Mouse (Mus musculus) CH12.LX (cell line): ENCODE results near the gene Zfp639. TPM values are rescaled to one million over a fixed set of nuclear protein-coding genes. Genes with fewer than 3 reads are reported as not detected.

ENCODE experiments used
- DNase-seq: peaks from one replicate; pipeline ENCODE4 v3.0.0-alpha.2; 2013; ENCODE audit errors: extremely low read depth
- H3K27ac ChIP-seq: 2 replicates; pipeline ENCODE4 v1.5.1; 2012; ENCODE audit warnings: low read depth, mild to moderate bottlenecking, control low read depth, moderate library complexity; ENCODE audit not compliant: insufficient read depth
- H3K27me3 ChIP-seq: replicated peaks from 2 replicates; pipeline ENCODE3; 2012; ENCODE audit warnings: inconsistent platforms
- H3K36me3 ChIP-seq, 2 experiments: replicated peaks in 1 of 2; 2 replicates each; pipeline versions ENCODE3 to v1.6.1; 2012; ENCODE audit warnings: inconsistent platforms in 1 of 2, low read length in 1 of 2, mild to moderate bottlenecking in 1 of 2, mixed read lengths in 1 of 2, moderate library complexity in 1 of 2; ENCODE audit not compliant: control insufficient read depth in 1 of 2, insufficient read depth in 1 of 2
- H3K4me1 ChIP-seq, 2 experiments: 2 replicates each; pipeline ENCODE4 v1.6.1; 2012; ENCODE audit warnings: inconsistent platforms in 1 of 2, moderate library complexity in 1 of 2; ENCODE audit not compliant: insufficient read depth in 2 of 2, control insufficient read depth in 1 of 2
- H3K4me2 ChIP-seq: 2 replicates; pipeline ENCODE4 v1.6.1; 2012; ENCODE audit warnings: low read depth, mild to moderate bottlenecking, control low read depth; ENCODE audit not compliant: poor library complexity, insufficient read depth, severe bottlenecking
- H3K4me3 ChIP-seq, 3 experiments: fragments of 150-350 bp in 1 of 3; sonication (generic) in 1 of 3; replicated peaks in 1 of 3; 2 replicates each; pipeline versions ENCODE3 to v1.5.1; 2011 to 2012; ENCODE audit warnings: low read depth in 2 of 3, low read length in 2 of 3, mild to moderate bottlenecking in 2 of 3, moderate library complexity in 2 of 3, control low read depth in 1 of 3, improper control_type of control experiment in 1 of 3, inconsistent platforms in 1 of 3, mixed read lengths in 1 of 3; ENCODE audit not compliant: poor library complexity in 1 of 3
- H3K79me2 ChIP-seq: replicated peaks from 2 replicates; pipeline ENCODE4 v1.6.1; 2012; ENCODE audit warnings: mild to moderate bottlenecking, moderate library complexity; ENCODE audit not compliant: control insufficient read depth, poor library complexity, insufficient read depth, severe bottlenecking; ENCODE audit errors: extremely low read depth
- H3K9ac ChIP-seq: 2 replicates; pipeline ENCODE4 v1.6.1; 2012; ENCODE audit warnings: low read depth, mild to moderate bottlenecking, control low read depth, moderate library complexity; ENCODE audit not compliant: insufficient read depth
- H3K9me3 ChIP-seq: replicated peaks from 2 replicates; pipeline ENCODE3; 2012; ENCODE audit warnings: low read length, inconsistent platforms, mixed read lengths
- BHLHE40 ChIP-seq: IDR thresholded peaks from 2 replicates; pipeline ENCODE4 v1.6.1; 2011; ENCODE audit warnings: mild to moderate bottlenecking, low read depth, low read length, improper control_type of control experiment
- CHD1 ChIP-seq: IDR thresholded peaks from 2 replicates; pipeline ENCODE4 v1.6.1; 2012; ENCODE audit warnings: low read depth, low read length, improper control_type of control experiment, inconsistent platforms
- CHD2 ChIP-seq: IDR thresholded peaks from 2 replicates; pipeline ENCODE4 v1.6.1; 2011; ENCODE audit warnings: low read length, improper control_type of control experiment
- CTCF ChIP-seq, 2 experiments: IDR thresholded peaks in 1 of 2; conservative IDR thresholded peaks in 1 of 2; 2 replicates each; pipeline ENCODE4 v1.5.1; 2011 to 2012; ENCODE audit warnings: low read depth in 2 of 2, low read length in 2 of 2, improper control_type of control experiment in 1 of 2, inconsistent platforms in 1 of 2, mild to moderate bottlenecking in 1 of 2, moderate library complexity in 1 of 2
- E2F4 ChIP-seq: IDR thresholded peaks from 2 replicates; pipeline ENCODE4 v1.6.1; 2011; ENCODE audit warnings: low read depth, low read length, improper control_type of control experiment; ENCODE audit not compliant: insufficient replicate concordance
- ELF1 ChIP-seq: IDR thresholded peaks from 2 replicates; pipeline ENCODE4 v1.6.1; 2014; ENCODE audit warnings: low read depth, mild to moderate bottlenecking, inconsistent platforms, low read length, improper control_type of control experiment
- EP300 ChIP-seq: IDR thresholded peaks from 2 replicates; pipeline ENCODE4 v1.6.1; 2011; ENCODE audit warnings: low read length, improper control_type of control experiment
- ETS1 ChIP-seq: conservative IDR thresholded peaks from 2 replicates; pipeline ENCODE4 v1.6.1; 2012; ENCODE audit warnings: low read depth, mild to moderate bottlenecking, inconsistent platforms, low read length, improper control_type of control experiment, moderate library complexity
- GABPA ChIP-seq: IDR thresholded peaks from 2 replicates; pipeline ENCODE4 v1.6.1; 2012; ENCODE audit warnings: low read depth, low read length, improper control_type of control experiment, inconsistent platforms; ENCODE audit not compliant: insufficient replicate concordance
- HCFC1 ChIP-seq: IDR thresholded peaks from 2 replicates; pipeline ENCODE4 v1.6.1; 2012; ENCODE audit warnings: low read depth, mild to moderate bottlenecking, inconsistent platforms, low read length, improper control_type of control experiment
- IRF4 ChIP-seq: IDR thresholded peaks from 2 replicates; pipeline ENCODE4 v1.6.1; 2014; ENCODE audit warnings: low read depth, mild to moderate bottlenecking, inconsistent platforms, low read length, improper control_type of control experiment
- JUN ChIP-seq: IDR thresholded peaks from 2 replicates; pipeline ENCODE4 v1.6.1; 2011; ENCODE audit warnings: low read depth, mild to moderate bottlenecking, low read length, improper control_type of control experiment, moderate library complexity; ENCODE audit not compliant: insufficient read depth
- JUND ChIP-seq: conservative IDR thresholded peaks from 2 replicates; pipeline ENCODE4 v1.6.1; 2011; ENCODE audit warnings: low read depth, low read length, improper control_type of control experiment
- KAT2A ChIP-seq: IDR thresholded peaks from 2 replicates; pipeline ENCODE4 v1.6.1; 2012; ENCODE audit warnings: low read length, improper control_type of control experiment, inconsistent platforms; ENCODE audit not compliant: insufficient replicate concordance
- MAFK ChIP-seq: IDR thresholded peaks from 2 replicates; pipeline ENCODE4 v1.6.1; 2011; ENCODE audit warnings: low read length, improper control_type of control experiment; ENCODE audit not compliant: insufficient replicate concordance
- MAZ ChIP-seq: IDR thresholded peaks from 2 replicates; pipeline ENCODE4 v1.6.1; 2012; ENCODE audit warnings: low read depth, mild to moderate bottlenecking, inconsistent platforms, low read length, improper control_type of control experiment, moderate library complexity
- MEF2A ChIP-seq: IDR thresholded peaks from 2 replicates; pipeline ENCODE4 v1.6.1; 2014; ENCODE audit warnings: low read depth, mild to moderate bottlenecking, inconsistent platforms, low read length, improper control_type of control experiment, borderline replicate concordance
- MXI1 ChIP-seq: IDR thresholded peaks from 2 replicates; pipeline ENCODE4 v1.6.1; 2011; ENCODE audit warnings: mild to moderate bottlenecking, low read depth, low read length, improper control_type of control experiment
- MYC ChIP-seq: IDR thresholded peaks from 2 replicates; pipeline ENCODE4 v1.6.1; 2011; ENCODE audit warnings: low read depth, mild to moderate bottlenecking, improper control_type of control experiment, low read length
- NELFE ChIP-seq: IDR thresholded peaks from 2 replicates; pipeline ENCODE4 v1.6.1; 2011; ENCODE audit warnings: low read depth, low read length, improper control_type of control experiment
- NRF1 ChIP-seq: IDR thresholded peaks from 2 replicates; pipeline ENCODE4 v1.6.1; 2014; ENCODE audit warnings: low read depth, mild to moderate bottlenecking, inconsistent platforms, low read length, improper control_type of control experiment, moderate library complexity
- PAX5 ChIP-seq: IDR thresholded peaks from 2 replicates; pipeline ENCODE4 v1.6.1; 2012; ENCODE audit warnings: low read length, inconsistent platforms, mixed read lengths
- POLR2A ChIP-seq: IDR thresholded peaks from 2 replicates; pipeline ENCODE4 v1.6.1; 2011; ENCODE audit warnings: low read depth, mild to moderate bottlenecking, improper control_type of control experiment, low read length
- POLR2AphosphoS2 ChIP-seq: IDR thresholded peaks from 2 replicates; pipeline ENCODE4 v1.6.1; 2011; ENCODE audit warnings: low read depth, low read length, improper control_type of control experiment
- SIN3A ChIP-seq: IDR thresholded peaks from 2 replicates; pipeline ENCODE4 v1.6.1; 2012; ENCODE audit warnings: low read length, improper control_type of control experiment, inconsistent platforms
- TBP ChIP-seq: conservative IDR thresholded peaks from 2 replicates; pipeline ENCODE4 v1.6.1; 2011; ENCODE audit warnings: low read depth, low read length, improper control_type of control experiment
- TCF12 ChIP-seq: IDR thresholded peaks from 2 replicates; pipeline ENCODE4 v1.6.1; 2014; ENCODE audit warnings: low read depth, mild to moderate bottlenecking, inconsistent platforms, low read length, improper control_type of control experiment
- UBTF ChIP-seq: IDR thresholded peaks from 2 replicates; pipeline ENCODE4 v1.6.1; 2012; ENCODE audit warnings: low read depth, mild to moderate bottlenecking, inconsistent platforms, low read length, improper control_type of control experiment, moderate library complexity
- ZKSCAN1 ChIP-seq: IDR thresholded peaks from 2 replicates; pipeline ENCODE4 v1.6.1; 2012; ENCODE audit warnings: low read depth, inconsistent platforms, low read length, improper control_type of control experiment, borderline replicate concordance
- ZMIZ1 ChIP-seq: IDR thresholded peaks from 2 replicates; pipeline ENCODE4 v1.6.1; 2012; ENCODE audit warnings: low read depth, mild to moderate bottlenecking, inconsistent platforms, low read length, improper control_type of control experiment
- ZNF384 ChIP-seq: IDR thresholded peaks from 2 replicates; pipeline ENCODE4 v1.6.1; 2012; ENCODE audit warnings: low read depth, low read length, improper control_type of control experiment, inconsistent platforms
- dilution Hi-C: fragments of 300-500 bp; cut with MboI; formaldehyde crosslinking; loops from 2 replicates; pipeline ENCODE4 v1.14.3; 2020; ENCODE audit warnings: low sequenced_read_pairs; ENCODE audit not compliant: extremely low pct_unique_long_range_greater_than_20kb, extremely low pct_ligation_motif_present
- in situ Hi-C: fragments of 300-500 bp; cut with MboI; formaldehyde crosslinking; loops from 3 replicates; pipeline ENCODE4 v1.14.3; 2019; ENCODE audit warnings: low sequenced_read_pairs, low pct_ligation_motif_present, low pct_unique_long_range_greater_than_20kb, mixed read lengths
- polyA plus RNA-seq: library from polyadenylated mRNA; unstranded; fragments of >175 nt; gene quantifications from 2 replicates; pipeline ENCODE4 v1.2.1, GENCODE M21; 2012; ENCODE audit warnings: low read depth; ENCODE audit not compliant: insufficient read length
- total RNA-seq, 2 experiments: library from RNA; depleted of rRNA; stranded (reverse); fragments of 300-350 nt in 1 of 2; fragments of >200 nt in 1 of 2; gene quantifications; 2 replicates each; pipeline ENCODE4 v1.2.3; 2012 to 2014

The Zfp639 gene
- total RNA-seq (2012; rRNA removed) = 40.9 and 43.2 TPM in 2 replicates
- total RNA-seq (2014; rRNA removed) = 96.3 and 101 TPM in 2 replicates
- 40.3 and 45.5 TPM in 2 replicates for polyA plus RNA-seq

DNA sequence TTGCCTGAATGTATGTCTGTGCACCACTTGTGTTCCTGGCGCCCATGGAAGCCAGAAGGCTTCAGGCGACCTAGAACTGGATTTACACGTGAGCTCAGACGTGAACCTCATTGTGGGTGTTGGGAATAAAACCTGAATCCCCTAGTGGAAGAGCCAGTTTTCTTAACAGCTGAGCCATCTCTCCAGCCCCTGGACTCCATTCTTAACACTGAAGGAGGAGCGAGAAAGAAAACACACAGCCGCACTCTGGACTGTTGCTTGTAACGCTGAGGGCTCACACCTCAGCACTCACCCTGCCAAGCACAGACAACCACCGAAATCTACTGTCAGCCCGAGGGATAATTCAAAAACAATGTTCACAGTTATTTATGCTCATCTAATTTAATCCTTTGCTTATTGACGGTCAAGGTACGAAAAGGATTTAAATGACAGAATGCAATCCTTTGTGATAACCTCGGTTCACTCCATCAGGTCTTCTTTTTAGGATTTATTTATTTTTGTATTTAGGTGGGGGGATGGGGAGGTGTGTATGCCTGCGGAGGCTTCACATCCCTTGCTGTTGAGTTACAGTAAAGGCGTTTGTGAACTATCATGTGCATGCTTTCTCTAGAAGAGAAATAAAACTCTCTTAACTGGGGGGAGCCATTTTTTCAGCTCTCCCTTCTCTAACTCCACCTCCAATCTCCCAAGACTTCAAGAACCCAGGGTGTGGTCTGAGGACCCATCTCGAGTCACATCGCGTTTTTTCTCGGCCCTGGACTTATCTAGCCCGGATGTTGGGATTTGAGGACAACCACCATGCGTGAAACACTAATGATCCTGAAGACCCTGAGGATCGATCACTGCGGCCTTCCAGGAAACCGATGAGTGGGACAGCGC, at the start of gene Zfp639:
Zfp639 (plus strand) TSS at position 764 of the 879 bp plus-strand sequence.
- H3K27me3 ChIP-seq = no peaks in the 10 kb centered on the region
- peaks cover 0 to 22% of the 10 kb centered on the region in 2 experiments for H3K36me3 ChIP-seq

DNA sequence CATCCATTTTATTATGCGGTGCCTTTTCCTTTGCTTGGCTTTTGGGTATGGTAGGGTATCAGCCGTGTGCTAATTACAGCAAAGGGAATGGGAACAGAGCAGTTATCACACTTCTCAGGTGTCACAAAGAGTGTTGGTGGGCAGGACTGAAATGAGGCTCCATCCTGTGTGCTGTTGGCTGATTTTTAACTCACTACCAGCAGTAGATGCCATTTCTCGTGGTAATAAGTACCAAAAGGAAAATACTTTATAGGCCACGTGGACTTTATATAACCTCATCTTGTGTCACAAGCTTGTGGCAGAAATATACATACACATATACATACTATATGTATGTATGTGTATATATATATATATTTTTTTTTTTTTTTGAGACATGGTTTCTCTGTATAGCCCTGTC, 42.7 kb upstream of the Zfp639 start:
- Histone ChIP-seq H3K9ac (no peak overlapping the region), H3K4me2 (no peak overlapping the region), H3K27ac (no peak overlapping the region), H3K4me3 (no peak overlapping the region), H3K79me2 (no peaks in the 10 kb centered on the region), H3K36me3 (peaks cover 14 to 34% of the 10 kb centered on the region in 2 experiments), H3K4me1 (peaks cover 8 to 18% of the 10 kb centered on the region in 2 experiments), H3K9me3 (no peaks in the 10 kb centered on the region), H3K27me3 (no peaks in the 10 kb centered on the region)
- no peak for DNase-seq
- in situ Hi-C loops (no loop called here), dilution Hi-C loops (no loop called here)
- no peak for TF ChIP-seq POLR2A
- no peak for TF ChIP-seq MAZ
- no peak for TF ChIP-seq E2F4
- TF ChIP-seq GABPA = no peak
- no peak for TF ChIP-seq PAX5
- TF ChIP-seq ZKSCAN1 = no peak
- TF ChIP-seq MEF2A = no peak
- no peak for TF ChIP-seq CTCF (conservative IDR thresholded peaks at IDR 0.05 in 1 of 2, IDR thresholded peaks at IDR 0.05 in 1 of 2; ENCODE audit: low read depth in 2 of 2, low read length in 2 of 2)
- TF ChIP-seq NELFE = no peak
- no peak for TF ChIP-seq POLR2AphosphoS2
- no peak for TF ChIP-seq ZNF384
- TF ChIP-seq KAT2A = no peak
- TF ChIP-seq TBP = no peak
- no peak for TF ChIP-seq JUND
- TF ChIP-seq HCFC1 = no peak
- no peak for TF ChIP-seq CHD2
- TF ChIP-seq NRF1 = no peak
- no peak for TF ChIP-seq MXI1
- no peak for TF ChIP-seq JUN

More for the DNA sequence above, at the start of gene Zfp639:
- peaks cover 3 to 30% of the 10 kb centered on the region in 2 experiments for H3K4me1 ChIP-seq
- in situ Hi-C loops = loop anchor here (10.0 to 25.0 kb wide), 2 partner anchors 175 to 722 kb away; no protein-coding TSS in a partner anchor
- peak within 1 kb of the TSS; percentile 79 for H3K9ac ChIP-seq
- TF ChIP-seq MYC (peak; percentile 64; the same call in 1 of the 2 replicates), MXI1 (peak; percentile 43), ELF1 (no peak), IRF4 (no peak; the same call in 1 of the 2 replicates), NELFE (no peak), NRF1 (no peak), MEF2A (no peak), UBTF (no peak), EP300 (peak; percentile 43; the same call in 1 of the 2 replicates), SIN3A (peak; percentile 12; the same call in 1 of the 2 replicates), MAFK (no peak), POLR2AphosphoS2 (no peak), ZNF384 (peak; percentile 38; the same call in 1 of the 2 replicates), ZMIZ1 (no peak; the same call in 1 of the 2 replicates), MAZ (0 out of 2 replicates have a peak, but pooled peaks have one; percentile 29), BHLHE40 (peak; percentile 56), TBP (0 out of 2 replicates have a peak, but pooled peaks have one; percentile 6), CHD1 (no peak), KAT2A (no peak), CHD2 (peak; percentile 27; the same call in 1 of the 2 replicates), TCF12 (no peak), E2F4 (no peak), ETS1 (peak; percentile 14; the same call in 1 of the 2 replicates), JUND (no peak)
- dilution Hi-C loops = no loop called here
- no peaks in the 10 kb centered on the region for H3K9me3 ChIP-seq
- peak; percentile 32 for DNase-seq
- H3K4me2 ChIP-seq = peak within 1 kb of the TSS; percentile 86
- peak within 1 kb of the TSS; percentile 61 for H3K27ac ChIP-seq
- H3K4me3 ChIP-seq = peak within 1 kb of the TSS; percentile 75 to 93 (median 78)
- peaks cover 22% of the 10 kb centered on the region for H3K79me2 ChIP-seq
